Mouse (Mus musculus) lung, embryonic 14.5 days (tissue): Measurements from ENCODE around the gene Acly. TPM values are rescaled to one million over a fixed set of nuclear protein-coding genes. Genes with fewer than 3 reads are reported as not detected.
A peak's percentile ranks its signal among the peaks of the same experiment; 100 is the strongest.

ENCODE experiments used
- ATAC-seq: fragments of 200-750 bp; cut with Nextera tagmentation; 2 replicates; pipeline ENCODE4 v1.8.0; 2017; ENCODE audit warnings: mild to moderate bottlenecking, moderate TSS enrichment, moderate library complexity; ENCODE audit not compliant: insufficient read depth
- DNase-seq: peaks from one replicate; pipeline ENCODE4 v3.0.0-alpha.2; 2015
- H3K27ac ChIP-seq: fragments of 300-500 bp; sonication (generic); 2 replicates; pipeline ENCODE4 v1.5.1; 2014; ENCODE audit warnings: low read depth, mild to moderate bottlenecking, moderate library complexity
- H3K27me3 ChIP-seq: fragments of 300-500 bp; sonication (generic); 2 replicates; pipeline ENCODE4 v1.6.1; 2014; ENCODE audit warnings: low read length, control low read depth; ENCODE audit not compliant: insufficient read depth
- H3K36me3 ChIP-seq: fragments of 300-500 bp; sonication (generic); 2 replicates; pipeline ENCODE4 v1.6.1; 2014; ENCODE audit warnings: control low read depth; ENCODE audit not compliant: insufficient read depth
- H3K4me1 ChIP-seq: fragments of 300-500 bp; sonication (generic); 2 replicates; pipeline ENCODE4 v1.6.1; 2014; ENCODE audit warnings: antibody characterized with exemption, control low read depth; ENCODE audit not compliant: insufficient read depth
- H3K4me2 ChIP-seq: fragments of 300-500 bp; sonication (generic); 2 replicates; pipeline ENCODE4 v1.6.1; 2014; ENCODE audit warnings: mild to moderate bottlenecking
- H3K4me3 ChIP-seq: fragments of 300-500 bp; sonication (generic); 2 replicates; pipeline ENCODE4 v1.5.1; 2014; ENCODE audit warnings: low read depth, low read length
- H3K9ac ChIP-seq: fragments of 300-500 bp; sonication (generic); 2 replicates; pipeline ENCODE4 v1.6.1; 2014
- H3K9me3 ChIP-seq: fragments of 300-500 bp; sonication (generic); 2 replicates; pipeline ENCODE4 v1.6.1; 2016; ENCODE audit warnings: low read depth, low read length, control low read depth
- CTCF ChIP-seq: IDR thresholded peaks from 2 replicates; pipeline ENCODE4 v1.5.1; 2016; ENCODE audit warnings: antibody characterized with exemption, low read depth
- WGBS: fragments of 180-500 bp; shearing (Covaris S2); extraction: QIAGEN DNeasy Blood & Tissue Kit; methylation state at CpG from one replicate; pipeline ENCODE4 v1.1.7; 2014; 5-methylcytosine and 5-hydroxymethylcytosine counted together
- polyA plus RNA-seq: library from polyadenylated mRNA; unstranded; fragments of >200 nt; fragmentation: Nextera tagmentation; extraction: Ambion mirVana; gene quantifications from 2 replicates; pipeline ENCODE4 v1.2.1, GENCODE M21; 2014

Acly gene
- polyA plus RNA-seq, 1 experiment from 2014 or later = 146 TPM

DNA sequence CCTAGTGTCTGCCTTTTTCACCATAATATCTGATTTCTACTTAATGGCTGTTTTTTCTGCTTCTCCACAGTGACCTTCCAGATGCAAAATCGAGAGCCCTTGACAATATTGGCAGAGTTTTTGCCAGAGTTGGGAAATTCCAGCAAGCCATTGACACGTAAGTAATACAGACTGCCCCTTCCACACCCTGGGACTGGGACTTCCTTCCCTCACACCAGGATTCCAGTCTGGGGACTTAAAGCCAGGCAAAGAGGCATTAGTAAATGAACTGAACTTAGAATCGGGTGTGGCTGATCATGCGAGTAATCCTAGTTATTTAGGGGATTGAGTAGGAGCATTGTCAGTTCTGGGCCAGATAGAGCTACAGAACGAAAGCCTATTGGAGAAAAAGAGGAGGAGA, 33.9 kb upstream of the Acly start:
- H3K9me3 ChIP-seq = no peaks in the 10 kb centered on the region
- H3K36me3 ChIP-seq = no peaks in the 10 kb centered on the region
- no peaks in the 10 kb centered on the region for H3K4me1 ChIP-seq
- 67% methylated on average over 5 of the region's 5 CpGs for WGBS
- no peaks in the 10 kb centered on the region for H3K27me3 ChIP-seq
- no peak for DNase-seq
- no peak overlapping the region for H3K27ac ChIP-seq
- H3K9ac ChIP-seq = no peak overlapping the region
- no peak overlapping the region for H3K4me3 ChIP-seq
- TF ChIP-seq CTCF = no peak
- H3K4me2 ChIP-seq = no peak overlapping the region
- no peak for ATAC-seq

DNA sequence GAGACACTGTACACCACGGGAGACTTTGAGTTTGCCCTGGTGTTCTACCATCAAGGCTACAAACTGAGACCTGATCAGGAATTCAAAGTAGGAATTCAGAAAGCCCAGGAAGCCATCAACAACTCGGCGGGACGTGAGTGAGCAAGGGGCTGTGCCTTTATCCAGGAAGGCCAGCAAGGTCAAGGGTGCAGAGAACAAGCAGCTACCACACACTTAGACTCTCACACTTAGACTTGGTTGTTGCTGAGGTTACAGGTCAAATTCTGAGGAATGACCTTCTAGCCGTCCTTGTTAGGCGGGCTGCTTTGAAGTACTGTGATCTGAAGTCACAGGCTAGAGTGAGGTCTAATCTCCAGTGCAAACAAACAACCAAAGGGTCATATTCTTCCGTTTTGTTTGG, 31.7 kb upstream of the Acly start:
- no peaks in the 10 kb centered on the region for H3K9me3 ChIP-seq
- no peak for ATAC-seq
- H3K4me2 ChIP-seq = no peak overlapping the region
- no peak for DNase-seq
- H3K27me3 ChIP-seq = no peaks in the 10 kb centered on the region
- no peaks in the 10 kb centered on the region for H3K4me1 ChIP-seq
- no peak overlapping the region for H3K9ac ChIP-seq
- 24% methylated on average over 7 of the region's 7 CpGs for WGBS
- H3K36me3 ChIP-seq = no peaks in the 10 kb centered on the region
- no peak overlapping the region for H3K4me3 ChIP-seq
- no peak overlapping the region for H3K27ac ChIP-seq
- no peak for TF ChIP-seq CTCF

DNA sequence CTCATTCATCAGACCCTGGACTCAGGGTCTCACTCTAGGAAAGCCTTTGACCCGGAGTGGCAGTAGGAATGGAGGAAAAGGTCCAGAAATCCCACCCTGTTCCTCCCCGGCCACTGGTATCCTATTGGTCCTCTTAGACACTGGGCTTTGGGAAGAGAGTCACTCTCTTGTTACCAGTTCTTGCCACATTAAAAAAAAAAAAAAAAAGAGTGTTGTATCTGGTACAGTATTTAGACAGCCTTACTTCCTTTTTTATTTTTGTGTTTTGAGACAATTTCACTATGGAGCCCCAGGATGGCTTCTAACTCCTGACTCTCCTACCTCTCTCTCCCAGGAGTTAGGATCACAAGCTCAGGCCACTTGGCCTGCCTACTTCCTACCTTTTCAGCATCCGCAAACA, 29.8 kb upstream of the Acly start:
- no peak for DNase-seq
- WGBS = 74% methylated on average over 3 of the region's 3 CpGs
- Histone ChIP-seq H3K4me2 (no peak overlapping the region), H3K9ac (no peak overlapping the region), H3K36me3 (no peaks in the 10 kb centered on the region), H3K27me3 (no peaks in the 10 kb centered on the region), H3K4me1 (no peaks in the 10 kb centered on the region), H3K4me3 (no peak overlapping the region), H3K9me3 (no peaks in the 10 kb centered on the region), H3K27ac (no peak overlapping the region)
- ATAC-seq = no peak
- no peak for TF ChIP-seq CTCF

DNA sequence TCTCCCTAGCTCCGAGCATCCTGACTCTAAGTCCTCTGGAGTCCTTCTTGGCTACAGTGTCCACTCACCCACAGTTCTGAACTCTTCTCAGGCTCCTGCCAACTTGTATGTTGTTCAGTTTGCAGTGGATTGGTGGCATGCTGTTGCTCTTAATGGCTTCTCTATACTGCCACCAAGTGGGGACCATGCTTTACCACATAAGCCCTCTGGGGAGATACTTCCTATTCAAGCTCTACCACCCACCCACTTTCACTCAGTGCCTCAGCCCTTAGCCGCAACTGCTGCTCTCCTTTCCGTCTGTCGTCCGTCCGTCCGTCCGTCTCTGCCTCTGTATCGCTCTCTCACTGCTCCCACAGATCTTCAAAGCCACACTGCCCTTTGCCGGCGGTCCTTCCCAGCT, 27.8 kb upstream of the Acly start:
- no peaks in the 10 kb centered on the region for H3K9me3 ChIP-seq
- 0 out of 2 replicates have a peak overlapping the region, but pooled peaks have one; percentile 16 for H3K4me3 ChIP-seq
- peak; percentile 80 for TF ChIP-seq CTCF
- DNase-seq = peak; percentile 89
- WGBS = 18% methylated on average over 11 of the region's 11 CpGs
- H3K27ac ChIP-seq = no peak overlapping the region
- peak overlapping the region; percentile 28; the same call in 1 of the 2 replicates for H3K9ac ChIP-seq
- H3K4me2 ChIP-seq = peak overlapping the region; percentile 46
- ATAC-seq = peak; percentile 66
- no peaks in the 10 kb centered on the region for H3K4me1 ChIP-seq
- H3K27me3 ChIP-seq = no peaks in the 10 kb centered on the region
- no peaks in the 10 kb centered on the region for H3K36me3 ChIP-seq

DNA sequence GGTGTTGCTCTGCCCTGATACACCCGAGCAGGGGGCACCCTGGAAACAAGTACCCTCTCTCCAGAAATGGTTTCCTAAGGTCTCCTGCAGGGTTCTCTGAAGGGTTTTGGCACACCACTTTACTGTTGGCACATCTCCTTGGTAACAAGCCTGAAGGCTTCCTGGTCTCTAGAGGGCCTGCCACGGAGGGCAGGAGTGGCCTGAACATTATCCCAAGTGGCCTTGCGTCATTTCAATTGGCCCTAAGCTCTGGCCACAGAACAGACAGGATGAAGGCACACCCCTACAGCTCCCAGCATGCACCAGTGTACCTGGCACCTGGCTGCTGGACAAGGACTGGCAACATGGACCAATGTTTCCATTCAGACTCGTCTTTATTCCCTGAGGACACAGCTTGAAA, 25.0 kb upstream of the Acly start:
- Histone ChIP-seq H3K9ac (no peak overlapping the region), H3K4me2 (no peak overlapping the region), H3K9me3 (no peaks in the 10 kb centered on the region), H3K4me1 (no peaks in the 10 kb centered on the region), H3K4me3 (no peak overlapping the region), H3K27ac (no peak overlapping the region), H3K36me3 (no peaks in the 10 kb centered on the region), H3K27me3 (no peaks in the 10 kb centered on the region)
- TF ChIP-seq CTCF = no peak
- WGBS = 80% methylated on average over 4 of the region's 4 CpGs
- DNase-seq = no peak
- ATAC-seq = no peak

DNA sequence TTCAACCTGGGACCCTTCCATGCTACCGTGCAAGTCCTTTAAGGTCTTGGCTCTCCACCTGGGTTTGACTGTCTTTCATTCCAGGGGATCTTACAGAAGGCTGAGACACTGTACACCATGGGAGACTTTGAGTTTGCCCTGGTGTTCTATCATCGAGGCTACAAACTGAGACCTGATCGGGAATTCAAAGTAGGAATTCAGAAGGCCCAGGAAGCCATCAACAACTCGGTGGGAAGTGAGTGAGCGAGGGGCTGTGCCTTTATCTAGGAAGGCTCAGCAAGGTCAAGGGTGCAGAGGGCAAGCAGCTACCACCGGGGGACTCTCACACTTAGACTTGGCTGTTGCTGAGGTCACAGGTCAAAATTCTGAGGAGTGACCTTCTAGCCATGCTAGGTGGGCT, 22.3 kb upstream of the Acly start:
- H3K27me3 ChIP-seq = no peaks in the 10 kb centered on the region
- H3K9ac ChIP-seq = no peak overlapping the region
- H3K4me3 ChIP-seq = no peak overlapping the region
- no peak for TF ChIP-seq CTCF
- ATAC-seq (no peak), DNase-seq (no peak)
- no peak overlapping the region for H3K4me2 ChIP-seq
- H3K27ac ChIP-seq = no peak overlapping the region
- H3K36me3 ChIP-seq = no peaks in the 10 kb centered on the region
- 0 out of 2 replicates have a peak, but pooled peaks cover 1% of the 10 kb centered on the region for H3K4me1 ChIP-seq
- 58% methylated on average over 6 of the region's 6 CpGs for WGBS
- no peaks in the 10 kb centered on the region for H3K9me3 ChIP-seq

DNA sequence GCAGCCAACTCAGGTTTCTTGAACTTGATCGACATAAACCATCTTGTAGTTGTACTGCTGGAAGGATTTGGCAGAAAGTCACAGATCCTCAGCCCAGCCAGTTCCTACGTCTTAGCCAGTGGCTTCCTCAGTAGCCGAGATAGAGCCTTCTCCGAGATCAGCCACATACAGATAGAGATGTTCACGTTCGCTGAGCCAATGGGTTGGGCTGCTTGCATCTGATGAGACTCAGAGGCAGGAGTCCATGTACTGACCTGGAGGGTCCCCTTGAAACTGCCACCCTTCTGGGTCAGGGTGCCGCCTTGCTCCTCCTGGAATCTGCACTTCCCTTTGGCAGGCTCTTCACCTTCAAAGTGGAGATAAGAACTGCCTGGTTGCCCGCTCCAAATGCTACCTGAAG, 21.7 kb upstream of the Acly start:
- no peak for TF ChIP-seq CTCF
- Histone ChIP-seq H3K4me1 (0 out of 2 replicates have a peak, but pooled peaks cover 5% of the 10 kb centered on the region), H3K4me2 (no peak overlapping the region), H3K9ac (no peak overlapping the region), H3K36me3 (no peaks in the 10 kb centered on the region), H3K4me3 (no peak overlapping the region), H3K9me3 (no peaks in the 10 kb centered on the region), H3K27ac (no peak overlapping the region), H3K27me3 (no peaks in the 10 kb centered on the region)
- no peak for DNase-seq
- no peak for ATAC-seq
- 70% methylated on average over 8 of the region's 8 CpGs for WGBS

DNA sequence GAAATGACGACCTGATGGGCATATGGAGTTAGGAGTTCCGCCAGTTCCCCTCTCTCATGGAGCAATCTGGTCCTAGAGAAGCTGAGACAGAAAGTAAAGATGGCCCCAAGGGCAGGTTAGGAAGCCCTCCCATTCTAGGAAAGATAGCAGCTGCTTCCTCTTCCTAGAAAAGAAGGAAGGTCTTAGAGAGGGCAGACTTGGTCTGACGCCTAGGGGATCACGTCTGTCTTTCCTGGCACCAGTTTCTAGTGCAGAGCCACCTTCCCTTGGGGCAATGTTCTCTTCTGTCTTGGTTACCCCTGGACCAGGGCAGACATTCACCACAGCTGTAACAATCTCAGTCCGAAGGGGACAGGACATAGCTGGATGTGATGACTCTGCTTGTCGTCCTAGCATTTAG, 20.3 kb upstream of the Acly start:
- Histone ChIP-seq H3K27ac (no peak overlapping the region), H3K27me3 (no peaks in the 10 kb centered on the region), H3K9ac (no peak overlapping the region), H3K4me3 (no peak overlapping the region), H3K4me1 (0 out of 2 replicates have a peak, but pooled peaks cover 5% of the 10 kb centered on the region), H3K9me3 (no peaks in the 10 kb centered on the region), H3K4me2 (no peak overlapping the region), H3K36me3 (no peaks in the 10 kb centered on the region)
- ATAC-seq (no peak), DNase-seq (no peak)
- 72% methylated on average over 6 of the region's 6 CpGs for whole genome bisulfite sequencing
- TF ChIP-seq CTCF = no peak
